Mouse (Mus musculus) MEL-GATA-1-ER (cell line): ENCODE data around the gene Mapk3.
"Not testable (repeated sequence)": the region's sequence is repeated elsewhere in the genome, so short reads cannot be mapped to it uniquely, and the experiment has no call there.

ENCODE experiments used
- DNase-seq: peaks from one replicate; pipeline ENCODE4 v3.0.0-alpha.2; 2012; ENCODE audit warnings: low read depth; ENCODE audit errors: extremely low read depth

Gene Mapk3

GRCm38 (mm10) chr7:126759050-126759671 lies at the start of gene Mapk3:
TSS of gene Mapk3 (plus strand) at chr7:126759601.
- DNase-seq: peak; percentile 82

GRCm38 (mm10) chr7:126710266-126710665 lies 49.1 kb upstream of the Mapk3 start:
- no peak for DNase-seq

- DNase-seq: no peak
Measured at GRCm38 (mm10) chr7:126711910-126712309, 47.5 kb upstream of the Mapk3 start.

GRCm38 (mm10) chr7:126715679-126716078 lies 43.7 kb upstream of the Mapk3 start:
- no peak for DNase-seq

GRCm38 (mm10) chr7:126717566-126717965 lies 41.8 kb upstream of the Mapk3 start:
- DNase-seq: no peak

GRCm38 (mm10) chr7:126718787-126719337 lies 40.5 kb upstream of the Mapk3 start:
- no peak for DNase-seq

GRCm38 (mm10) chr7:126721635-126722034 lies 37.8 kb upstream of the Mapk3 start:
- no peak for DNase-seq

- no peak for DNase-seq
Measured at GRCm38 (mm10) chr7:126725077-126725476, 34.3 kb upstream of the Mapk3 start.

- no peak for DNase-seq
Measured at GRCm38 (mm10) chr7:126725667-126726066, 33.7 kb upstream of the Mapk3 start.

- not testable (repeated sequence) for DNase-seq
Measured at GRCm38 (mm10) chr7:126730256-126730789, 29.1 kb upstream of the Mapk3 start.

- DNase-seq: no peak
Measured at GRCm38 (mm10) chr7:126736122-126736521, 23.3 kb upstream of the Mapk3 start.

- no peak for DNase-seq
Measured at GRCm38 (mm10) chr7:126739551-126739950, 19.9 kb upstream of the Mapk3 start.

GRCm38 (mm10) chr7:126740132-126740735 lies 19.2 kb upstream of the Mapk3 start:
- no peak for DNase-seq

GRCm38 (mm10) chr7:126740977-126741376 lies 18.4 kb upstream of the Mapk3 start:
- no peak for DNase-seq

- DNase-seq: no peak
Measured at GRCm38 (mm10) chr7:126741452-126741851, 17.9 kb upstream of the Mapk3 start.

GRCm38 (mm10) chr7:126741964-126742482 lies 17.4 kb upstream of the Mapk3 start:
- DNase-seq: no peak

- DNase-seq: no peak
Measured at GRCm38 (mm10) chr7:126746066-126746465, 13.3 kb upstream of the Mapk3 start.

GRCm38 (mm10) chr7:126746798-126747197 lies 12.6 kb upstream of the Mapk3 start:
- no peak for DNase-seq

- DNase-seq: no peak
Measured at GRCm38 (mm10) chr7:126748824-126749223, 10.6 kb upstream of the Mapk3 start.

- DNase-seq: no peak
Measured at GRCm38 (mm10) chr7:126749582-126750343, 9.6 kb upstream of the Mapk3 start.

GRCm38 (mm10) chr7:126754866-126755265 lies 4.5 kb upstream of the Mapk3 start:
- peak; percentile 59 for DNase-seq

GRCm38 (mm10) chr7:126758539-126758938 lies 862 bp upstream of the Mapk3 start:
- no peak for DNase-seq
